Mouse (Mus musculus) central nervous system, embryonic 14 days (tissue): Measurements from ENCODE around the gene Gm8165. TPM values are rescaled to one million over a fixed set of nuclear protein-coding genes. Genes with fewer than 3 reads are reported as not detected.

Source experiments
- polyA plus RNA-seq: library from polyadenylated mRNA; depleted of rRNA; stranded (reverse); fragments of >200 nt; gene quantifications from 2 replicates; pipeline ENCODE4 v1.2.3, GENCODE M21; 2012; rRNA removed

The Gm8165 gene
- not detected in 2 replicates for polyA plus RNA-seq

GRCm38 (mm10) chr14:43677099-43677498 lies at the start of gene Gm8165:
Gene Gm8165 (minus strand): TSS chr14:43677199.

GRCm38 (mm10) chr14:43697621-43698020 lies 20.6 kb upstream of the Gm8165 start, which contains the start of gene Gm7324:
Gene Gm7324 (plus strand): TSS chr14:43697828.

Other genes starting within 250 kb of the Gm8165 start
- not detected in 2 replicates for gene Gm5799, start 133.6 kb downstream of the Gm8165 start, polyA plus RNA-seq
- not detected in 2 replicates for gene Gm17654, start 98.1 kb downstream of the Gm8165 start, polyA plus RNA-seq
- gene Gm10375, start 69.2 kb downstream of the Gm8165 start, polyA plus RNA-seq = not detected in 2 replicates
- gene Gm7324, start 20.6 kb upstream of the Gm8165 start, polyA plus RNA-seq = 0.69 and 0.75 TPM in 2 replicates
- not detected in 2 replicates for gene Gm16506, start 50.3 kb upstream of the Gm8165 start, polyA plus RNA-seq
- gene Gm6526, start 70.7 kb upstream of the Gm8165 start, polyA plus RNA-seq = not detected in 2 replicates
- not detected in 2 replicates for gene Gm8180, start 107.5 kb upstream of the Gm8165 start, polyA plus RNA-seq
- 0.16 and 0.19 TPM in 2 replicates for gene Ear1, start 198.3 kb upstream of the Gm8165 start, polyA plus RNA-seq
- not detected in 2 replicates for gene Ear10, start 246.4 kb upstream of the Gm8165 start, polyA plus RNA-seq
- 8.5 and 10.7 TPM in 2 replicates for gene Gm8113, start 248.2 kb upstream of the Gm8165 start, polyA plus RNA-seq